Mouse (Mus musculus): ENCODE measurements around the gene Olfr1339. TPM values are rescaled to one million over a fixed set of nuclear protein-coding genes. Genes with fewer than 3 reads are reported as not detected.

Olfr1339 gene
- total and polyA plus RNA-seq, 3 experiments, result not detected

DNA sequence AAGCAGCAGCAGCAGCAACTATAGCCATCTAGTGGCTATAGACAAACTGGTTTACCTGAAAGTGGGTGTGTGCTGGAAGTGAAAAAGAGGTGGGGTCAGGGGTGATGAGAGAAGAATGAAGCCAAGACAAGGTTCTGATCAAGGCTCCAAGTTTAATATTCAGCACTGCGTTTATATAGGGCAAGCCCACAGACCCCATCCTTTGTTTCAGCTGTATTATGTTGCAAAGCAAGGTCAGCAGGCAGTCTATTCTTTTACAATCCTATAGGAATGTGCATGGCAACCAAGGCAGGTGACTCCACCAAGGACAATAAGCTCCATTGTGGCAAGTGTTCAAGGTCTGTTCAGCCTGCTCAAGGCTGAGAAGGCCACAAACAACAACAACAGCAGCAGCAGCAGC, 20.3 kb upstream of the Olfr1339 start:
- Histone ChIP-seq H3K4me1 (ENCODE audit: control insufficient read depth, insufficient read depth, low read length) (no peaks in the 10 kb centered on the region), H3K9ac (ENCODE audit: low read depth, low read length) (no peak overlapping the region), H3K4me3 (no peak overlapping the region), H3K27ac (no peak overlapping the region), H3K36me3 (ENCODE audit: control insufficient read depth, insufficient read depth, low read length) (no peaks in the 10 kb centered on the region), H3K79me2 (replicated peaks; ENCODE audit: control insufficient read depth, insufficient read depth, low read length) (no peaks in the 10 kb centered on the region), H3K27me3 (ENCODE audit: control insufficient read depth, insufficient read depth, low read length) (no peaks in the 10 kb centered on the region)
- TF ChIP-seq EP300 (IDR thresholded peaks at IDR 0.05; ENCODE audit: insufficient read depth, low read depth, low read length) (no peak), POLR2A (IDR thresholded peaks at IDR 0.05; ENCODE audit: insufficient read depth, low read depth, low read length) (no peak), CTCF (IDR thresholded peaks at IDR 0.05) (no peak)
- DNase-seq, result no peak
- WGBS, result 68% methylated on average over 1 of the region's 1 CpGs
- intact Hi-C loops (cut with DNase I), result no loop called here

DNA sequence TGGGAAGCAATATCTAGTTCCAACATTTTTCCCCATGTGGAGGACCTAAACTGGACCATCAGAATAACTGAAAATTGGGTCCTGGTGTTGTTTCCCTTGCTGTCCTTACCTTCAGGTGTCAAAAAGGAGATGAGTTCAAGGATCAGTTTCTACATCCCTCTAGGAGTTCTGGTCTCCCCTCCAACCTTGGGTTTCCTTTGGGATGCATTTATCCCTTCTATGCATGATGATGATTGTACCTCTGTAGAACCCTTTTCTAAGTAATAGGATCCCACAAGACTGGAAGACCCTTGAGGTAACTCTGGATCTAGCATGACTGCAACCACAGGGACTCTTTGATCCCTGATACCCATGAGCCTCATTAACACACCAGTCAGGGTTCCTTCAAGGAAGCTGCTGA, 12.1 kb upstream of the Olfr1339 start, which contains the start of gene Olfr1340:
Gene Olfr1340 (plus strand): TSS at position 301 of the 400 bp plus-strand sequence.
- Histone ChIP-seq H3K79me2 (replicated peaks; ENCODE audit: control insufficient read depth, insufficient read depth, low read length) (no peaks in the 10 kb centered on the region), H3K27me3 (ENCODE audit: control insufficient read depth, insufficient read depth, low read length) (no peaks in the 10 kb centered on the region), H3K9ac (ENCODE audit: low read depth, low read length) (no peak within 1 kb of the TSS), H3K4me1 (ENCODE audit: control insufficient read depth, insufficient read depth, low read length) (no peaks in the 10 kb centered on the region), H3K4me3 (no peak within 1 kb of the TSS), H3K36me3 (ENCODE audit: control insufficient read depth, insufficient read depth, low read length) (no peaks in the 10 kb centered on the region), H3K27ac (no peak within 1 kb of the TSS)
- TF ChIP-seq EP300 (IDR thresholded peaks at IDR 0.05; ENCODE audit: insufficient read depth, low read depth, low read length), result no peak
- TF ChIP-seq POLR2A (IDR thresholded peaks at IDR 0.05; ENCODE audit: insufficient read depth, low read depth, low read length), result no peak
- no peak for TF ChIP-seq CTCF (IDR thresholded peaks at IDR 0.05)
- intact Hi-C loops (cut with DNase I), result no loop called here
- no peak for DNase-seq

DNA sequence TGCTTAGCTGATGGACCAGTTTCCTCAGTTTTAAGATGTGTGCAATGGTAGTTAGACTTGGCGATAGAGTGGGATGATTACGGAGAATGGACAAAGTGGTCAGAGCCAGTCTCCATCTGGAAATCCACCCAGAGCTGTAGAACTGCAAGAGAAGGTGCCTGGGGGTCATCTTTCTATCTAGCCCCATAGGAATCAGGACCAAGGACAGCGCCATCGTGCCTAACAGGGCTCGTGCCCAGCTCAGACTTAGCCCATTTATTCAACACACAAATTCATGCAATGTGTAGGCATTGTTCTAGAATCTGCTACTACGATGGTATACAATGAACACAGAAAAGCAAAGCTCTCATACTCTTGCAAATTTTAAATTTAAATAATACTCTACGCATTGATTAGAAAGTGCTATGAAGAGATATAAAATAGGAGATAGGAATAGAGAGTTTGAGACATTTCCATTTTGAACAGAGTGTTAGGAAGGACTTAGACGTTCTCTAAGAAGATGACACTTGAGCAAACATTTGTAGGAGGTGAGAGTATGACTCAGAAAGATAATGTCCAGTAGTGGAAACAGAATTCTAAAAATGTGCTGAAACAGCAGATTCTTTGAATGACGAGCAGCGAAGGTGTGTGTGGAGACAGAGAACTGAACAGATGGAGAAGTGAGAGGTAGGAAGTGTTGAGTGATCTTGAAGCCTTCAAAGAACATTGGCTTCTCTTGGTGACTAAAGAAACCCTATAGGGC, 10.1 kb upstream of the Olfr1339 start:
- no peaks in the 10 kb centered on the region for H3K36me3 ChIP-seq (ENCODE audit: control insufficient read depth, insufficient read depth, low read length)
- 48% methylated on average over 10 of the region's 10 CpGs for WGBS
- intact Hi-C loops (cut with DNase I), result no loop called here
- H3K4me1 ChIP-seq (ENCODE audit: control insufficient read depth, insufficient read depth, low read length), result no peaks in the 10 kb centered on the region
- TF ChIP-seq CTCF (IDR thresholded peaks at IDR 0.05) (no peak), EP300 (IDR thresholded peaks at IDR 0.05; ENCODE audit: insufficient read depth, low read depth, low read length) (no peak), POLR2A (IDR thresholded peaks at IDR 0.05; ENCODE audit: insufficient read depth, low read depth, low read length) (no peak)
- H3K27me3 ChIP-seq (ENCODE audit: control insufficient read depth, insufficient read depth, low read length), result no peaks in the 10 kb centered on the region
- H3K4me3 ChIP-seq, result no peak overlapping the region
- DNase-seq, result no peak
- H3K27ac ChIP-seq, result no peak overlapping the region
- no peaks in the 10 kb centered on the region for H3K79me2 ChIP-seq (replicated peaks; ENCODE audit: control insufficient read depth, insufficient read depth, low read length)
- no peak overlapping the region for H3K9ac ChIP-seq (ENCODE audit: low read depth, low read length)

DNA sequence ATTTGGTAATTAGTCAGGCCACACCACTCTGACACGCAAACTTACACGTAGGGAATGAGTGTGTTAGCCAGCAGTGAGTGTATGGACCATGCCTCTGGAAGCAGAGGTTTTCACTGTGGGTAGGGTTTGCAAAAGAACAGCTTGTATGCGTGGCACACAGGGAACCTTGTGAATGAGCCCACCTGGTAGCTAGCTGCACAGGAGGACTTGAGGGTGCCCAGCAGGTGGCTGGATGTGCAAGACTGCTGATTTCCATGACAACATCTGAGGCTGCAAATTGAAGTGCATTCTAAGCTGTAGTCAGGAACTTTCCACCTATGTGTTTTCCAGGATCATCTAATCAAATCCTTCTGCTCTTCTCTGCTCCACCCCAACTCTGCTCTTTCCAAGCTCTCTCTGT, 7.6 kb downstream of the Olfr1339 start:
- TF ChIP-seq POLR2A (IDR thresholded peaks at IDR 0.05; ENCODE audit: insufficient read depth, low read depth, low read length), result no peak
- TF ChIP-seq EP300 (IDR thresholded peaks at IDR 0.05; ENCODE audit: insufficient read depth, low read depth, low read length), result no peak
- TF ChIP-seq CTCF (IDR thresholded peaks at IDR 0.05), result no peak
- peaks cover 2% of the 10 kb centered on the region; the same call in 1 of the 2 replicates for H3K27me3 ChIP-seq (ENCODE audit: control insufficient read depth, insufficient read depth, low read length)
- DNase-seq, result no peak
- H3K27ac ChIP-seq, result no peak overlapping the region
- no peak overlapping the region for H3K9ac ChIP-seq (ENCODE audit: low read depth, low read length)
- H3K36me3 ChIP-seq (ENCODE audit: control insufficient read depth, insufficient read depth, low read length), result no peaks in the 10 kb centered on the region
- H3K4me1 ChIP-seq (ENCODE audit: control insufficient read depth, insufficient read depth, low read length), result no peaks in the 10 kb centered on the region
- intact Hi-C loops (cut with DNase I), result no loop called here
- H3K4me3 ChIP-seq, result no peak overlapping the region
- H3K79me2 ChIP-seq (replicated peaks; ENCODE audit: control insufficient read depth, insufficient read depth, low read length), result no peaks in the 10 kb centered on the region
- WGBS, result 60% methylated on average over 3 of the region's 3 CpGs

DNA sequence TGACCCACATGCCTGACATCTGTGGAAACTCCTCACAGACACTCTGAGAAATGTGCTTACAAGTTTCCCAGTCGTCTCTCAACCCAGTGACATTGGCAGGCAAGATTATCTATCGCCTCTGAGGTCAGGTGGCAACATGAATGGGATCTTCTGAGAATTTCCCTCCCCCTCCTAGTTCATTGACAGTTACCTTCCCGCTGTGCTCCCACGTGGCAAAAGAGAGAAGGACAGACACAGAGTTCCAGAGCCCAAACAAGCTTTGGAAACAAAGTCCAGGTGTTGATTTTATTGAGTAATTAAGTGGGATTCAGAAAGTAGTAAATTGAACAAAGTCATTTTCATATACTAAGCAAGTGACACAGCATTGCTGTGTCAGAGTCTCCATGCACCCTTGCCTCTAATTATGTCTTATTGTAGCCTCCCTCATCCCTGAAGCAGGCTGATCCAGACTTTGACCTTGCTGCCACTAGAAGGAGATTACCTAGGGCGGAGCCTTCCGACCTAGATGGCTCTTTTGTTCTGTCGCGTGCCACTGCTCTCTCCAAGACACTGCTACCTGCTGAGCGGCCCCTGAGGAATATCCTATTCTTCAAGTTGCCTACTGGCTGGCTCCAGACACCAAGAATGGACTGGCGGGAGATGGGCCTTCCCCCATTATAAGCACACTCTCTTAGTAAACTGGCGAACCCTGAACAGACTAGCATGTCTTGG, 9.2 kb downstream of the Olfr1339 start:
- DNase-seq, result no peak
- 11% methylated on average over 11 of the region's 11 CpGs for WGBS
- Histone ChIP-seq H3K4me1 (ENCODE audit: control insufficient read depth, insufficient read depth, low read length) (no peaks in the 10 kb centered on the region), H3K4me3 (no peak overlapping the region), H3K27ac (no peak overlapping the region), H3K79me2 (replicated peaks; ENCODE audit: control insufficient read depth, insufficient read depth, low read length) (no peaks in the 10 kb centered on the region), H3K9ac (ENCODE audit: low read depth, low read length) (no peak overlapping the region), H3K36me3 (ENCODE audit: control insufficient read depth, insufficient read depth, low read length) (no peaks in the 10 kb centered on the region), H3K27me3 (ENCODE audit: control insufficient read depth, insufficient read depth, low read length) (peaks cover 2% of the 10 kb centered on the region; the same call in 1 of the 2 replicates)
- intact Hi-C loops (cut with DNase I), result no loop called here
- TF ChIP-seq POLR2A (IDR thresholded peaks at IDR 0.05; ENCODE audit: insufficient read depth, low read depth, low read length) (no peak), CTCF (IDR thresholded peaks at IDR 0.05) (no peak), EP300 (IDR thresholded peaks at IDR 0.05; ENCODE audit: insufficient read depth, low read depth, low read length) (no peak)

DNA sequence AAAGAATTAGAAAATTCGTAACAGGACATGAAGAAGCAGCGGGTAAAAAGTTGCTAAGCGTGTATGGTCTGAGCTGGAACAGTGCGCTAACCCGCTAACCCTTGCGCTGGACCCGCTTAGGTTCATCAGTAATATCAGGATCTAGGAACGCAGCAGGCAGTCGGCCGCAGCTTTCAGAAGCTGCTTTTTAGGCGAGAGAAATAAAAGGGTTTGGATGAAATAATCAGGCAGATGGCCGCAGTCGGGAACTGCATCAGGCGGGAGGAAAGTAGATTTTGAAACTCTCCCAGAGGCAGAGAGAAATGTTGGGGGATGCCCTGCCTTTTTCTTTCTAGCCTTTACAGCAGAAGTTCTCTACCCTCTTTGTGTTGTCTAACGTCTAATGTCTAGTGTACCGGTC, 9.9 kb downstream of the Olfr1339 start:
- H3K79me2 ChIP-seq (replicated peaks; ENCODE audit: control insufficient read depth, insufficient read depth, low read length), result no peaks in the 10 kb centered on the region
- H3K9ac ChIP-seq (ENCODE audit: low read depth, low read length), result no peak overlapping the region
- 15% methylated on average over 16 of the region's 16 CpGs for WGBS
- peaks cover 2% of the 10 kb centered on the region; the same call in 1 of the 2 replicates for H3K27me3 ChIP-seq (ENCODE audit: control insufficient read depth, insufficient read depth, low read length)
- no peak overlapping the region for H3K4me3 ChIP-seq
- intact Hi-C loops (cut with DNase I), result no loop called here
- no peak overlapping the region for H3K27ac ChIP-seq
- no peaks in the 10 kb centered on the region for H3K4me1 ChIP-seq (ENCODE audit: control insufficient read depth, insufficient read depth, low read length)
- H3K36me3 ChIP-seq (ENCODE audit: control insufficient read depth, insufficient read depth, low read length), result no peaks in the 10 kb centered on the region
- no peak for DNase-seq
- TF ChIP-seq EP300 (IDR thresholded peaks at IDR 0.05; ENCODE audit: insufficient read depth, low read depth, low read length), result no peak
- no peak for TF ChIP-seq CTCF (IDR thresholded peaks at IDR 0.05)
- TF ChIP-seq POLR2A (IDR thresholded peaks at IDR 0.05; ENCODE audit: insufficient read depth, low read depth, low read length), result no peak

Data from heart, adult 2 months (tissue).